Mouse (Mus musculus): ENCODE data around the gene Ubr4. TPM values are rescaled to one million over a fixed set of nuclear protein-coding genes. Genes with fewer than 3 reads are reported as not detected.

Gene Ubr4
- polyA plus RNA-seq, 1 experiment from 2014 or later = 59.4 TPM

GRCm38 (mm10) chr4:139492258-139492833 lies 139.9 kb downstream of the Ubr4 start:
- Histone ChIP-seq H3K27me3 (replicated peaks) (no peaks in the 10 kb centered on the region), H3K36me3 (peaks cover 28% of the 10 kb centered on the region), H3K27ac (no peak overlapping the region), H3K4me2 (no peak overlapping the region), H3K9ac (no peak overlapping the region), H3K9me3 (no peaks in the 10 kb centered on the region), H3K4me1 (no peaks in the 10 kb centered on the region), H3K4me3 (replicated peaks) (no peak overlapping the region)
- peak; percentile 21; the same call in 1 of the 2 replicates for ATAC-seq (ENCODE audit: insufficient read depth, low FRiP score, low read depth)
- 51% methylated on average over 3 of the region's 3 CpGs for WGBS

- Histone ChIP-seq H3K4me1 (no peaks in the 10 kb centered on the region), H3K4me2 (no peak overlapping the region), H3K36me3 (peaks cover 26% of the 10 kb centered on the region), H3K27me3 (replicated peaks) (no peaks in the 10 kb centered on the region), H3K27ac (no peak overlapping the region), H3K4me3 (replicated peaks) (no peak overlapping the region), H3K9me3 (no peaks in the 10 kb centered on the region), H3K9ac (no peak overlapping the region)
- no peak for ATAC-seq (ENCODE audit: insufficient read depth, low FRiP score, low read depth)
- WGBS = 59% methylated on average over 9 of the region's 9 CpGs
These were observed 141.0 kb downstream of the Ubr4 start for GRCm38 (mm10) chr4:139493227-139494025.

- H3K27ac ChIP-seq = no peak overlapping the region
- H3K4me1 ChIP-seq = 0 out of 2 replicates have a peak, but pooled peaks cover 4% of the 10 kb centered on the region
- no peak overlapping the region for H3K4me2 ChIP-seq
- no peak overlapping the region for H3K9ac ChIP-seq
- WGBS = 59% methylated on average over 14 of the region's 14 CpGs
- no peaks in the 10 kb centered on the region for H3K27me3 ChIP-seq (replicated peaks)
- no peak for ATAC-seq (ENCODE audit: insufficient read depth, low FRiP score, low read depth)
- H3K36me3 ChIP-seq = no peaks in the 10 kb centered on the region
- H3K9me3 ChIP-seq = no peaks in the 10 kb centered on the region
- H3K4me3 ChIP-seq (replicated peaks) = no peak overlapping the region
These were observed 148.4 kb downstream of the Ubr4 start for GRCm38 (mm10) chr4:139500814-139501213.

DNA sequence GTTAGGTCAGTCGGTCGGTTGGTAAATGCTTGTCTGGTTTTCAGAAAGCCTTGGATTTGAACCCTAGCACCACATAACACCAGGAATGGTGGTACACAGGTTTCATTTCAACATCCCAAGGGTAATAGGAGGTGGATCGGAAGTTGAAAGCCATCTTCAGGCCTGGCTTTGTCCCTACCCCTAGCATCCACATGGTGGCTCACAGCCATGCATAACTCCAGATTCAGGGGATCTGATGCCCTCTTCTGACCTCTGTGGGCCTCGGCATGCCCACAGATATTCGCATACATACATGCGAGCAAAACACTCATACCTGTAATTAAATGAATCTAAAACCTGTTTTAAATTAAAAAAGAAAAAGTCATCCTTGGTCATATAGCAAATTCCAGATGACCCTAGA lies 149.3 kb downstream of the Ubr4 start:
- H3K36me3 ChIP-seq = no peaks in the 10 kb centered on the region
- 0 out of 2 replicates have a peak, but pooled peaks cover 4% of the 10 kb centered on the region for H3K4me1 ChIP-seq
- no peak overlapping the region for H3K4me2 ChIP-seq
- no peak overlapping the region for H3K4me3 ChIP-seq (replicated peaks)
- H3K9ac ChIP-seq = no peak overlapping the region
- WGBS = 78% methylated on average over 6 of the region's 6 CpGs
- H3K9me3 ChIP-seq = no peaks in the 10 kb centered on the region
- no peak for ATAC-seq (ENCODE audit: insufficient read depth, low FRiP score, low read depth)
- H3K27me3 ChIP-seq (replicated peaks) = no peaks in the 10 kb centered on the region
- H3K27ac ChIP-seq = no peak overlapping the region

- Histone ChIP-seq H3K4me1 (0 out of 2 replicates have a peak, but pooled peaks cover 4% of the 10 kb centered on the region), H3K36me3 (no peaks in the 10 kb centered on the region), H3K4me3 (replicated peaks) (no peak overlapping the region), H3K27ac (no peak overlapping the region), H3K9ac (no peak overlapping the region), H3K4me2 (no peak overlapping the region), H3K9me3 (no peaks in the 10 kb centered on the region), H3K27me3 (replicated peaks) (no peaks in the 10 kb centered on the region)
- WGBS = 77% methylated on average over 8 of the region's 8 CpGs
- no peak for ATAC-seq (ENCODE audit: insufficient read depth, low FRiP score, low read depth)
These were observed 151.5 kb downstream of the Ubr4 start for GRCm38 (mm10) chr4:139503919-139504318.

- no peak overlapping the region for H3K4me3 ChIP-seq (replicated peaks)
- ATAC-seq (ENCODE audit: insufficient read depth, low FRiP score, low read depth) = no peak
- no peak overlapping the region for H3K27ac ChIP-seq
- H3K27me3 ChIP-seq (replicated peaks) = no peaks in the 10 kb centered on the region
- H3K4me2 ChIP-seq = no peak overlapping the region
- no peaks in the 10 kb centered on the region for H3K36me3 ChIP-seq
- 0 out of 2 replicates have a peak, but pooled peaks cover 4% of the 10 kb centered on the region for H3K4me1 ChIP-seq
- 75% methylated on average over 4 of the region's 4 CpGs for WGBS
- H3K9ac ChIP-seq = no peak overlapping the region
- no peaks in the 10 kb centered on the region for H3K9me3 ChIP-seq
These were observed 153.3 kb downstream of the Ubr4 start for GRCm38 (mm10) chr4:139505716-139506115.

DNA sequence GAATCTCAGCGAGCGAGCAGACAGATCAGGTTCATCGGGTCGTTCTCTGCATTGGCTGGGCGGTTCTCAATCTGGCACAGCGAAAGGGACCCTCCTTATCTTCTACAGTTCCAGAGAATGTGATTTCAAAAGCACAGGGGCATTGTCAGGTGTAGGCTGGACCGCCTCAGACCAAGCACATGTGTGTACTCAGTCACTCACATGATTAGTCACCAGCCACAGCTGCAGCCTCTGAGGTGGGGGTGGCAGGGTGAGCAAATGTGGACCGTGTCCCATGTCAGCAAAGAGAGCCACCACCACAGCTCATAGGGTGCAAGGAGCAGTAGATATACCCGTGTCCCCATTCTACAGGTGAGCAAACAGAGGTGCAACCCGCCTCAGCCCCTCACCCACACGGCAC lies 154.3 kb downstream of the Ubr4 start:
- peak; percentile 62; the same call in 1 of the 2 replicates for ATAC-seq (ENCODE audit: insufficient read depth, low FRiP score, low read depth)

DNA sequence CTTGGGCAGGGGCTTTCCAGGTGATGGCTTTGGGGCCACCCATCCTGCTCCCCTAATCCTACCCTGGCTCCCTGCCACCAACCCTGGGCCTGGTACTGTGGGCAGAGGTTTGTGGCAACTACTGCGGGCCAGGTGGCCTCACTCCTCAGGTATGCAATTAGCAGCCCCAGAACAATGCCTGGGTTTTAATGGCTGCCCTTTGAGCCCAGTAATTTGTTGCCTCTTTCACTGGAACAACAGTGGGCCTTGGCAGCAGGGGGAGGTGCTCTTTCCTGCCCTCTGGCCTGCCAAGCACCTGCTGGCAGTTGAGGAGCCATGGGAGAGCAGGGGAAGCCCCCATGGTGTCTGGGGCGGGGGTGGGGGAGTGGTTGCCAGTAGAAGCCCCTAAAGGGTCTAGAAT lies 156.7 kb downstream of the Ubr4 start:
- H3K36me3 ChIP-seq = no peaks in the 10 kb centered on the region
- no peak for ATAC-seq (ENCODE audit: insufficient read depth, low FRiP score, low read depth)
- WGBS = 66% methylated on average over 2 of the region's 2 CpGs

More for the DNA sequence above, 154.3 kb downstream of the Ubr4 start:
- 82% methylated on average over 11 of the region's 11 CpGs for WGBS
- H3K9me3 ChIP-seq = no peaks in the 10 kb centered on the region
- H3K4me2 ChIP-seq = no peak overlapping the region
- H3K4me3 ChIP-seq (replicated peaks) = no peak overlapping the region
- H3K9ac ChIP-seq = no peak overlapping the region
- no peaks in the 10 kb centered on the region for H3K27me3 ChIP-seq (replicated peaks)
- H3K4me1 ChIP-seq = no peaks in the 10 kb centered on the region
- no peak overlapping the region for H3K27ac ChIP-seq
- no peaks in the 10 kb centered on the region for H3K36me3 ChIP-seq

DNA sequence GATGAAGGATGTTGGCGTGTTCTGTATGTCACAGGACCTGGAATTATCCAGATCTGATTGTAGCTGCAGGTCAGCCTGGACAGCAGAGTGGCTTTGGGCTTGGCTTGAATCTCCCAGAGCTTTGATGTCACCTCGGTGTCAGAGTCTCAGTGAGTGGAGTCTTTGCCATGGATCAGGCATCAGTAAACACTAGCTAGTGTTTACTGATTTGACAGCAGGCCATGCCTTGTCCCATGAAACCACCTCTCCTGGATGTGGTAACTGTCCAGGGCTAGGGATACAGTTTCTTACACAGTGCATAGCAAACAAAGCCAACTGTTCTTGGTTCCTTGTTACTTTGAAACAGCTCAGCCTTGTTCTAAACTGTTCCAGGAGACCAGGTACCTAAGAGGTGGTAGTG lies 159.1 kb downstream of the Ubr4 start:
- H3K4me1 ChIP-seq = no peaks in the 10 kb centered on the region
- no peak for ATAC-seq (ENCODE audit: insufficient read depth, low FRiP score, low read depth)
- 73% methylated on average over 2 of the region's 2 CpGs for WGBS

More for the DNA sequence above, 156.7 kb downstream of the Ubr4 start:
- H3K4me1 ChIP-seq = no peaks in the 10 kb centered on the region
- no peak overlapping the region for H3K4me2 ChIP-seq
- H3K9ac ChIP-seq = no peak overlapping the region
- H3K27me3 ChIP-seq (replicated peaks) = no peaks in the 10 kb centered on the region
- no peak overlapping the region for H3K27ac ChIP-seq
- H3K9me3 ChIP-seq = no peaks in the 10 kb centered on the region
- H3K4me3 ChIP-seq (replicated peaks) = no peak overlapping the region

GRCm38 (mm10) chr4:139512985-139513384 lies 160.6 kb downstream of the Ubr4 start:
- H3K36me3 ChIP-seq = no peaks in the 10 kb centered on the region
- H3K27me3 ChIP-seq (replicated peaks) = no peaks in the 10 kb centered on the region
- WGBS = 66% methylated on average over 2 of the region's 2 CpGs
- no peak overlapping the region for H3K4me3 ChIP-seq (replicated peaks)
- no peaks in the 10 kb centered on the region for H3K9me3 ChIP-seq
- no peak overlapping the region for H3K9ac ChIP-seq
- H3K4me2 ChIP-seq = no peak overlapping the region
- no peak for ATAC-seq (ENCODE audit: insufficient read depth, low FRiP score, low read depth)
- H3K27ac ChIP-seq = no peak overlapping the region
- no peaks in the 10 kb centered on the region for H3K4me1 ChIP-seq

More for the DNA sequence above, 159.1 kb downstream of the Ubr4 start:
- Histone ChIP-seq H3K36me3 (no peaks in the 10 kb centered on the region), H3K27ac (no peak overlapping the region), H3K27me3 (replicated peaks) (no peaks in the 10 kb centered on the region), H3K9me3 (no peaks in the 10 kb centered on the region), H3K9ac (no peak overlapping the region), H3K4me2 (no peak overlapping the region), H3K4me3 (replicated peaks) (no peak overlapping the region)

GRCm38 (mm10) chr4:139519221-139519620 lies 166.8 kb downstream of the Ubr4 start:
- Histone ChIP-seq H3K9ac (no peak overlapping the region), H3K4me2 (no peak overlapping the region), H3K4me1 (no peaks in the 10 kb centered on the region), H3K27me3 (replicated peaks) (no peaks in the 10 kb centered on the region), H3K27ac (no peak overlapping the region), H3K4me3 (replicated peaks) (no peak overlapping the region), H3K9me3 (no peaks in the 10 kb centered on the region), H3K36me3 (no peaks in the 10 kb centered on the region)
- whole genome bisulfite sequencing = 59% methylated on average over 6 of the region's 6 CpGs
- ATAC-seq (ENCODE audit: insufficient read depth, low FRiP score, low read depth) = no peak

- H3K4me2 ChIP-seq = no peak overlapping the region
- WGBS = 78% methylated on average over 10 of the region's 10 CpGs
- H3K9me3 ChIP-seq = no peaks in the 10 kb centered on the region
- H3K36me3 ChIP-seq = no peaks in the 10 kb centered on the region
- ATAC-seq (ENCODE audit: insufficient read depth, low FRiP score, low read depth) = no peak
- no peak overlapping the region for H3K27ac ChIP-seq
- no peaks in the 10 kb centered on the region for H3K27me3 ChIP-seq (replicated peaks)
- no peak overlapping the region for H3K4me3 ChIP-seq (replicated peaks)
- no peak overlapping the region for H3K9ac ChIP-seq
- no peaks in the 10 kb centered on the region for H3K4me1 ChIP-seq
These were observed 169.5 kb downstream of the Ubr4 start for GRCm38 (mm10) chr4:139521926-139522325.
